Mouse (Mus musculus): ENCODE measurements around the gene Cstad. TPM values are rescaled to one million over a fixed set of nuclear protein-coding genes. Genes with fewer than 3 reads are reported as not detected.

Gene Cstad
- polyA plus RNA-seq (2012; rRNA removed) = 0.57 and 0.72 TPM in 2 replicates

GRCm38 (mm10) chr2:30594641-30595379, at the start of gene Cstad:
TSS of gene Cstad (plus strand) at chr2:30595040.
- peak; percentile 95 for DNase-seq (ENCODE audit: low read depth)
- no peak for TF ChIP-seq CTCF (IDR thresholded peaks at IDR 0.05; ENCODE audit: borderline replicate concordance, extremely low read depth, insufficient read depth, insufficient read length)
- TF ChIP-seq POLR2A (IDR thresholded peaks at IDR 0.05; ENCODE audit: borderline replicate concordance, extremely low read depth, insufficient read depth, insufficient read length, poor library complexity, severe bottlenecking) = no peak

- no peak for DNase-seq (ENCODE audit: low read depth)
- TF ChIP-seq CTCF (IDR thresholded peaks at IDR 0.05; ENCODE audit: borderline replicate concordance, extremely low read depth, insufficient read depth, insufficient read length) (no peak), POLR2A (IDR thresholded peaks at IDR 0.05; ENCODE audit: borderline replicate concordance, extremely low read depth, insufficient read depth, insufficient read length, poor library complexity, severe bottlenecking) (no peak)
These were observed 49.1 kb upstream of the Cstad start for GRCm38 (mm10) chr2:30545706-30546105.

- TF ChIP-seq POLR2A (IDR thresholded peaks at IDR 0.05; ENCODE audit: borderline replicate concordance, extremely low read depth, insufficient read depth, insufficient read length, poor library complexity, severe bottlenecking) (no peak), CTCF (IDR thresholded peaks at IDR 0.05; ENCODE audit: borderline replicate concordance, extremely low read depth, insufficient read depth, insufficient read length) (no peak)
- peak; percentile 44 for DNase-seq (ENCODE audit: low read depth)
These were observed 48.6 kb upstream of the Cstad start for GRCm38 (mm10) chr2:30546219-30546618.

GRCm38 (mm10) chr2:30547455-30548217, 47.2 kb upstream of the Cstad start:
- TF ChIP-seq CTCF (IDR thresholded peaks at IDR 0.05; ENCODE audit: borderline replicate concordance, extremely low read depth, insufficient read depth, insufficient read length) = no peak
- TF ChIP-seq POLR2A (IDR thresholded peaks at IDR 0.05; ENCODE audit: borderline replicate concordance, extremely low read depth, insufficient read depth, insufficient read length, poor library complexity, severe bottlenecking) = no peak
- no peak for DNase-seq (ENCODE audit: low read depth)

DNA sequence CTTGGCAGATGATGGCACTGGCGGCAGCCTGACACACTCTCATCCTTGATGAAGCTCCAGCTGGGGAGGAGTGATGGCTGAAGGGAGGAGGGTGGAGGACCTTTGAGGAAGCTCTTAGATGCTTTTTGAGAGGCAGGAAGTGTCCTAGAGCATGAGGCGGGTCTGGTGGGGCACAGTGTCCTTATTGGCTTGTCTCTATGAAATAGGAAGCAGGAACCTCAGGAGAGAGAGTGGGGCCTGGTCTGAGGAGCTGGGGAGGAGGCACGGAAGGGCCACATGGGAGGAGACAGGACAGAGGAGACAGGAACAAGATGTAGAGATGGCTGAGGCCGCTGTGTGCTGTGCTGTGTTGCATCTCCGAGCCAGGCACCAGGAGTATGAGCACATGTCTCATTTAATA, 43.3 kb upstream of the Cstad start:
- TF ChIP-seq POLR2A (IDR thresholded peaks at IDR 0.05; ENCODE audit: borderline replicate concordance, extremely low read depth, insufficient read depth, insufficient read length, poor library complexity, severe bottlenecking) (no peak), CTCF (IDR thresholded peaks at IDR 0.05; ENCODE audit: borderline replicate concordance, extremely low read depth, insufficient read depth, insufficient read length) (no peak)
- no peak for DNase-seq (ENCODE audit: low read depth)

- peak; percentile 93 for DNase-seq (ENCODE audit: low read depth)
- no peak for TF ChIP-seq POLR2A (IDR thresholded peaks at IDR 0.05; ENCODE audit: borderline replicate concordance, extremely low read depth, insufficient read depth, insufficient read length, poor library complexity, severe bottlenecking)
- TF ChIP-seq CTCF (IDR thresholded peaks at IDR 0.05; ENCODE audit: borderline replicate concordance, extremely low read depth, insufficient read depth, insufficient read length) = no peak
These were observed 40.8 kb upstream of the Cstad start for GRCm38 (mm10) chr2:30553851-30554540.

- no peak for TF ChIP-seq CTCF (IDR thresholded peaks at IDR 0.05; ENCODE audit: borderline replicate concordance, extremely low read depth, insufficient read depth, insufficient read length)
- no peak for TF ChIP-seq POLR2A (IDR thresholded peaks at IDR 0.05; ENCODE audit: borderline replicate concordance, extremely low read depth, insufficient read depth, insufficient read length, poor library complexity, severe bottlenecking)
- no peak for DNase-seq (ENCODE audit: low read depth)
These were observed 39.6 kb upstream of the Cstad start for GRCm38 (mm10) chr2:30555257-30555656.

DNA sequence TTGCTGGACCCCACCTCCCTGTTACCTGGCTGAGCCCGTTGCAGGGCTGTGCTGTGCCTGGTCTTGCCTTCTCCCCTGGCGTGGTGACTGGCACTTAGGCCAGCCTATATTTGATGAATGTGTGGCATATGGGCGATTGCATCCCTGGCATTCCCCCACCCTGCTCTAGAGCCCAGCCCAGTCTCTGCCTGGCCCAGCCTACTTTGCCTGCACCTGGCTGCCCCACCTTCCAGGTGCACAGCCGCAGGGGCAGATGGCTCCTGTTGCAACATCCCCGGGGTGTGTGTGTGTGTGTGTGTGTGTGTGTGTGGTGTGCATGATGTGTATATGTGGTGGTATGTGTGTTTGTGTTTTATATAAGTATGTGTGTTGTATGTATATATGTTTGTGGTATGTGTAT, 38.3 kb upstream of the Cstad start:
- TF ChIP-seq POLR2A (IDR thresholded peaks at IDR 0.05; ENCODE audit: borderline replicate concordance, extremely low read depth, insufficient read depth, insufficient read length, poor library complexity, severe bottlenecking) = no peak
- TF ChIP-seq CTCF (IDR thresholded peaks at IDR 0.05; ENCODE audit: borderline replicate concordance, extremely low read depth, insufficient read depth, insufficient read length) = no peak
- no peak for DNase-seq (ENCODE audit: low read depth)

GRCm38 (mm10) chr2:30559552-30559951, 35.3 kb upstream of the Cstad start:
- no peak for DNase-seq (ENCODE audit: low read depth)
- TF ChIP-seq CTCF (IDR thresholded peaks at IDR 0.05; ENCODE audit: borderline replicate concordance, extremely low read depth, insufficient read depth, insufficient read length) (no peak), POLR2A (IDR thresholded peaks at IDR 0.05; ENCODE audit: borderline replicate concordance, extremely low read depth, insufficient read depth, insufficient read length, poor library complexity, severe bottlenecking) (no peak)

GRCm38 (mm10) chr2:30562553-30562952, 32.3 kb upstream of the Cstad start:
- no peak for DNase-seq (ENCODE audit: low read depth)
- TF ChIP-seq POLR2A (IDR thresholded peaks at IDR 0.05; ENCODE audit: borderline replicate concordance, extremely low read depth, insufficient read depth, insufficient read length, poor library complexity, severe bottlenecking) (no peak), CTCF (IDR thresholded peaks at IDR 0.05; ENCODE audit: borderline replicate concordance, extremely low read depth, insufficient read depth, insufficient read length) (no peak)

DNA sequence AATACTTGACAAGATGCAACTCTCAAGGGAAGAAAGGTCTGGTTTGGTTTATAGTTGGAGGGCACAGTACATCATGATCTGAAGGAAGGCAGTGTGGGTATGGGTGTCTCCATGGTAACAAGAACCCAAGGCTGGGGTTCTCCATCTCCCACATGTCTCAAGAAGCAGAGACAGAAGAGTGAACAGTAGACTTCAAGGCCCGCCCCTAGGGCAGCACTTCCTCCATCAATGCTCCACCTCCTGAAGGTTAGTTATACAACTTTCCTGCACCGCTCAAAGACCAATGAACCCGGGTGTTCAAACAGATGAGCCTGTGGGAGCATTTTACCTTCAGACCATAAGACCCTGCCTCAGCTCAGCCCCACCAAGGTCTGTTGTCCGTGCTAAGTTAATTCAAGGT, 23.2 kb upstream of the Cstad start:
- TF ChIP-seq CTCF (IDR thresholded peaks at IDR 0.05; ENCODE audit: borderline replicate concordance, extremely low read depth, insufficient read depth, insufficient read length) (no peak), POLR2A (IDR thresholded peaks at IDR 0.05; ENCODE audit: borderline replicate concordance, extremely low read depth, insufficient read depth, insufficient read length, poor library complexity, severe bottlenecking) (no peak)
- DNase-seq (ENCODE audit: low read depth) = no peak
